Mouse (Mus musculus) retina, embryonic 14.5 days (tissue): Measurements from ENCODE around the gene Soat2.
A peak's percentile ranks its signal among the peaks of the same experiment; 100 is the strongest.

Source experiments
- DNase-seq: peaks from one replicate; pipeline ENCODE4 v3.0.0-alpha.2; 2015; ENCODE audit warnings: low spot score

Soat2 gene

DNA sequence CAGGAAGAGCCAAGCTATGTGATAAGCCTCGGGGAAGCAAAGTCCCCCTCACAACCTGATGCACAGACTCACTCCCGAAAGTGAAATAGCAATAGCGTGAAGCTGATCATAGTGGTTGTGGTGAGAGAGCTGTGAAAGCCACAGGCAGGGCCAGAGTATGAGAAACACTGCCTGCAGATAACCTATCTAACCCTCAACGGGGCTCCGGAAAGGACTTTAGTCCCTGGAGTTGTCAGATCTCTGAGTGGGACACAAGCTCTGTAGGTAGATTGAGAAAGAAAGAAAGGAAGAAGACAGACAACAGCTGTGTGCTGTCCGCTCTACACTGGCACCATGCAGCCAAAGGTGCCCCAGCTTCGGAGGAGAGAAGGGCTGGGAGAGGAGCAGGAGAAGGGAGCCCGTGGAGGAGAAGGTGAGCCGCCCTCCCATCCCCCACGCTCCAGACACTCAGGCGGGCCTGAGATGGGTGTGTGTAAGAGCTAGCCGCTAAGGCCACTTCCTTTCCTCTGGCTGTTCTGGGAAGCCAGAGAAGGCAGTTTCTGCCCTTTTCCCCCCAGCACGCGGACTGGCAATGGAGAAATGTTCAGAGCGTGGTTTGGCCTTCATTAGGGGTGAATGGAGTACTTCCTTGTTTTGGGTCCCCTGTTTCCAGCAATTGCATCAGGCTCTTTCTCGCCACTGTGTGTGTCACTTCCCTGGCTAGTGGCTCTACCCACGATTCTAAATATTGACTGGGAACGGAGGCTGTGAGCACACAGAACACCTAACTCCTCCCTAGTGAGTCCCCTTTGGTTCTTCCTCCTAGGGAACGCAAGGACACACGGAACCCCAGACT is at the start of gene Soat2:
Gene Soat2 (plus strand): TSS at position 226 of the 835 bp plus-strand sequence.
- DNase-seq = no peak

DNA sequence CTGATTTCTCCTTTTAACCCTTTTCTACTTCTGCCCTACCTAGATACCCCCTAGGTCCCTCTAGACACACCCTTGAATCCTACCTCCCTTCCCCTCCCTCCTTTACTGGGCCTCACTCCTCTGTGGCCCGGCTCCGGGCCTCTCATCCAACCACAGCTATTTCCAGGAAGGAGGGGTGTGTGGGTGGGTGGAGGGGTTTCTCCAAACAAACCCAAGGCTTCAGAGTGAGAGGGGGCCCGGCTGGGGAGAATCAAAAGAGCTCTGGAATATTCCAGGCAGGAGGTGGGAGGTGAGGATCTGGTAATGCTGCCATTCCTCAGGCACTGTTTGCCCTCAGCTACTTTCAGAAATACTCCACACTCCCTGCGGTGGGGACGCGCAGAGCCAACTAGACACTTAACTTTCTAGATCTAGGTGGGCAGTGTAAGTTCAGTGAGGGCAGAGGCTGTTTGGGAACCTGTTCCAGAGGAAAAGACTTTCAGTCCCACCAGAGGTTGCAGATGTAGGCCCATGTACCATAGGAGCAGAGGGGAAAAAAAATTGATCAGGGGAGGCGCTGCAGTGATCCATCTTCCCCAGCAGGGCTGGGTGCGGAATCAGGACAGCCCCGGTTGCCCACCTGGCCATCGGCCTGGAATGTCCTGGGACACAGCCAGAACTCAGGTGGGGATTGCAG is 49.2 kb upstream of the Soat2 start:
- no peak for DNase-seq

- no peak for DNase-seq
Observed at GRCm38 (mm10) chr15:102101672-102102541, 48.4 kb upstream of the Soat2 start.

GRCm38 (mm10) chr15:102102548-102103121 is 47.7 kb upstream of the Soat2 start:
- no peak for DNase-seq

GRCm38 (mm10) chr15:102103371-102103946 is 46.9 kb upstream of the Soat2 start:
- DNase-seq = peak; percentile 80

DNA sequence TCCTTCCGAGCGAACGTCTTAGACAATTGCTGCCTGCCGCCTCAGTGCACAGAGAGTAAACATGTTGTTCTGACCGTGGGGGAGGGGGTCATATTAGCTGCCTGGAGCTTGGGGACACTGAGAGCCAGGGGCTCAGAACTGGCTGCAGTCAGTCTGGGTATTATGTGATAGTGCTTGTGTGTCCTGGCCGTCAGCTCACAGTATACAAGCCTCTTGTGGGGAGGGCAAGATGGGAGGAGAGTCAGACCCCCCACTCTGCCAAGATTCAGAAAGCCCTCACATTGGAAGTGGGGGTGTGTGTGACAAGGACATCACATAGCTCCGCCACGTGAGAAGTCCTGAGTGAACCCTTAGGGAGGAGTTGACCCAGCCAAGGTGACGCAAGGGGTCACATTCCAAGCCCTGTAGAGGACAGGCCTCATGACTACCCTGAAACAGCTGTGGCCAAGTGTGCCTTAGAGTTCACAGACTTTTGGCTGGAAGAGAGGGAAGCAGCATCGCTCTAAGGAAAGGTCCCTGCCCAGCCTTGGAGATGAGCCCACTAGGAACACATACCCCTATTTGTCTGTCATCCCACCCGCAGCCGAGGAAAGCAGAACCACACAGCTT is 46.3 kb upstream of the Soat2 start:
- no peak for DNase-seq

DNA sequence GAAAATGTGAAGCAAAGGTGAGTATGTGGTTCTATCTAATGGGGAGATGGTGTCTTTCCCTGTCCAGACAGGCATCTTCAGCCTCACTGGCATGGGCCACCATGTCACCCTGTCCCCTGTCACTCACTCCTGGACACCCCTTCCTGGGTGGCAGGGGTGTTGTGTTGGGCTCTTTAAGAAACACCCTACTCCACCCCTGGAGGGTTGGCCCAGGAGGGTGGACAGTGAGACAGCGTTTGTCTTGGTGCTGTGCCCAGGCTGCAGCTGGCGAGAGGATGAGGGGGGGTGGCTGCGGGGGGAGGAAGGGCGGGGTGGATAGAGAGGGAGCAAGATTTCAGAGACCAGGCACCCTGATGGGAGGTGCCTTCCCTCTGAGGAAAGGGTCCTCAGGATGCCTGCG is 45.0 kb upstream of the Soat2 start:
- DNase-seq = no peak

- no peak for DNase-seq
Observed at GRCm38 (mm10) chr15:102105764-102106730, 44.3 kb upstream of the Soat2 start.

DNA sequence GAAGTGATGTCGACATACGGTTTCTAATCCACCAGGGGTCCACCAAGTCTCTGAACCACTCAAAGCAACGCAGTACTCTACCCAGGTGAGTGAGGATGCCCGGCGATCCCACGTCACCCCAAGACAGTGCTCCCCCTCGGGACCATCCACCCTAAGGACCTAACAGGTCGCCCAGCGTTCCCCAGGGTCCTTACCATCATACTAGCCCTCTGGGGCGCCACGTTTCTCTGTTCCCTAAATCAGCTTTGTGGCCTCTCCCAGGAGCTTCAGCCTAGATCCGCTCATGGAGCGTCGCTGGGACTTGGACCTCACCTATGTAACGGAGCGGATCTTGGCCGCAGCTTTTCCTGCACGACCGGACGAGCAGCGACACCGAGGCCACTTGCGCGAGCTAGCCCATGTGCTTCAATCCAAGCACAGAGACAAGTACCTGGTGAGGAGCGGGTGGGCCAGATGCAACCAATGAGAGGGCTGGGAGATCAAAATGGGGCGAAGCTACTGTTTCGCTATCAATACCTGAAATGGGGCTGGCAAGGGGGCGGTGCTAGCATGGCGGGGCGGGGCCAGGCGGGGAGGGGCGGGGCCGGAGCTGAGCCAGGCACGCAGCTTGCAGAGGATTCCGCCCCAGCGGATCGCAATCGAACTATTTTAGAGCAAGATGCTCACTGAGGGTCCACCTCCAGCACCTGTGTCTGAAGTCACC is 43.4 kb upstream of the Soat2 start:
- peak; percentile 57 for DNase-seq

DNA sequence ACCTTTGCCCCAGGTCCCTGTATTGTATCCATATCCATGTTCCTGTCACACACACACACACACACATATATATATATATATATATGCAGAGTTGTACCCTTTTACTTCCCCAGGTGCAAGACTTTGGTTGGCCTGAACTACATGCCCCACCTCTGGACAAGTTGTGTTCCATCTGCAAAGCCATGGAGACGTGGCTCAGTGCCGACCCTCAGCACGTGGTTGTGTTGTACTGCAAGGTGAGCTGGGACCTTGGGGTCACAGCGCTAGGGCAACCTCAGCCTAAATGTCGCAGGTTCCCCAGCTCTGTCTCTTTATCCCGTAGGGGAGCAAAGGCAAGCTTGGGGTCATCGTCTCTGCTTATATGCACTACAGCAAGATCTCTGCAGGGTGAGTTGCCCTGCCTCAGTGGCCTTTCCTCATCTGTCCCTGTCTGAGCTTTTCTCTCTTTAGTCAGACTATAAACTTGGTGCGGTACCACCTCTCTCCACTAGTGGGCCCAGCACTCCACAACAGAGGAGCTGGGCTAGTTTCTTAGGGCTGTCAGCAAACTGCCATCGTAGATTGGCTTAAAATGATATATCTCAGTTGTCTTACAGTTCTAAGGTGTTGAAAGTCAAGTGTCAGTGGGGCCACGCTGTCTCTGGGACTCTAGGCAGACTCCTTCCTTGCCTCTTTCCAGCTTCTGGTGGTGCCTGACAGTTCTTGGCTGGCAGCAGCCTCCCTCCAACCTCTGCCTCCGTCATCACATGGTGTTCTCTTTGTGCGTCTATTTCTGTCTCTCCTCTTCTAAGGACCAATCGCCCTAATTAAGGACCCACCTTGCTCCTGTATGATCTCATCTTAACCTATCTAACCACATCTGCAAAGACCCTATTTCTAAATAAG is 42.4 kb upstream of the Soat2 start:
- peak; percentile 87 for DNase-seq

GRCm38 (mm10) chr15:102108651-102109525 is 41.4 kb upstream of the Soat2 start:
- DNase-seq = peak; percentile 91

DNA sequence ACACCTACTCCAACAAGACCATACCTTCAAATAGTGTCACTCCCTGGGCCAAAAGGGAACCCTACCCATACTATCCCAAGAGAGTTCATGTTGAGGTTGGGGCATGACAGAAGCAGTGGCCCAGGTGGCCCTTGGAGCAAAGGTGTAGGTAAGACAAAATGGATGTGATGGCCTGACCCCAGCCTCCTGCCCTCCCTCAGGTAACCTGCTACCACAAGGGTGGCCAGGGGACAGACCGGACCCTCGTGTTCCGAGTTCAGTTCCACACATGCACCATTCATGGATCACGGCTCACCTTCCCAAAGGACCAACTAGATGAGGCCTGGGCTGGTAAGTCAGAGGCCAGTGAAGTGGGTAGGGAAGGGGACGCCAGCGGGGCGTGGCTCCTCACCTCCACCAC is 40.1 kb upstream of the Soat2 start:
- DNase-seq = no peak

GRCm38 (mm10) chr15:102110701-102111494 is 39.4 kb upstream of the Soat2 start:
- no peak for DNase-seq

DNA sequence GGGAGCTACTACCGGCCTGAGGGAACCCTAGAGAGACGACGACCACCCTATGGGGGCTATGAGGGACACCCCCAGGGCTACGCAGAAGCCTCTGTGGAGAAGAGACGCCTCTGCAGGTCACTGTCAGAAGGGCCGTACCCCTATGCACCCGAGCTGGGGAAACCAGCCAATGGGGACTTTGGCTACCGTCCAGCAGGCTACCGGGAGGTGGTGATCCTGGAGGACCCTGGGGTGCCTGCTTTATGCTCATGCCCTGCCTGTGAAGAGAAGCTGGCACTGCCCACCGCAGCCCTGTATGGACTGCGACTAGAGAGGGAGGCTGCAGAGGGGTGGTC is 38.9 kb upstream of the Soat2 start:
- no peak for DNase-seq

GRCm38 (mm10) chr15:102112181-102112580 is 38.1 kb upstream of the Soat2 start:
- no peak for DNase-seq

GRCm38 (mm10) chr15:102112827-102113226 is 37.5 kb upstream of the Soat2 start:
- no peak for DNase-seq

- no peak for DNase-seq
Observed at GRCm38 (mm10) chr15:102113674-102114073, 36.7 kb upstream of the Soat2 start.
